Mouse (Mus musculus): Measurements from ENCODE around the gene Ginm1. TPM values are rescaled to one million over a fixed set of nuclear protein-coding genes. Genes with fewer than 3 reads are reported as not detected.

The Ginm1 gene
- polyA plus RNA-seq, 1 experiment from 2014 or later: 75.2 TPM

DNA sequence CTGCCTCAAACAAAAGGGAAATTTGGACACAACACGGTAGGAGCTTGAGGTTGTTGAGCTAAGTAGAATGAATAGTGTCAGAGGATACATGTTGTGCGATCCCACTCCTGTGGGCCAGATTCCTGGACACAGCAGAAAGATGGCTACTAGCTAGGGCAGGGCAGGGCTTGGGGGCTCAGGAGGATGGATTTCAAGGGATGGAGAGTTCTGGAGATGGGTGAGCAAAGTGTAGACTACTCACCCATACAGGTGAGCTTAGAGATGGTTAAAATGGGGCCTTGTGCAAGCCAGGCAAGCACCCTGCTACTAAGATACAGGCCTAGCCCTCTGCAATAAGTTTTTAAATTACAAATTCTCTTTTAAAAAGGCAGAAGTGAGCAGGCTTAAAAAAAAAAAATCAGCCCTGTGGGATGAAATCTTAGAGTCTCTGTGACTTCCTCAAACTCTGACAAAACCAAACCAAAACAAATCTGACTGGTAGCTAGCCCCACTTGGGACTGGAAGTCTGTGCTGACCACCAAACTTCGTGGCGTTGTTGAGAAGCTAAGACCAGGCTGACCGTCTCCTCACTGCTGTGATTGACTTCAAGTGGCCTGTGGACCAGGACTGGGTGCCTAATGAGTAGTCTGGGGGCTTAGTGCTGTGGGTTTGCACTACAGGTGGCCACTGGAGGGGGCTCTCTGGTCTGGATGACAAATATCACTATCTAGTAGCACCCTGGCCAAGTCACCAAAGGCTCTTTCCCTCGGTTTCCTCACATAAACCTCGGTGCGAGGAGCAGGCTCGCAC lies 40.9 kb upstream of the Ginm1 start:
- no peak for TF ChIP-seq CTCF (IDR thresholded peaks at IDR 0.05)
- CTCF ChIA-PET: no interaction called here
- ATAC-seq: no peak

GRCm38 (mm10) chr10:7832171-7832676 lies 39.6 kb upstream of the Ginm1 start, which contains the start of gene Zc3h12d:
Zc3h12d (plus strand) TSS chr10:7832470.
- TF ChIP-seq CTCF (IDR thresholded peaks at IDR 0.05): no peak
- in situ Hi-C loops (cut with MboI; ENCODE audit: low pct_unique_long_range_greater_than_20kb): no loop called here
- DNase-seq (ENCODE audit: low read depth, low spot score): no peak
- H3K27me3 ChIP-seq: no peaks in the 10 kb centered on the region
- no peak for ATAC-seq
- ChIA-PET POLR2A (no interaction called here), CTCF (no interaction called here)

More for the DNA sequence above, 40.9 kb upstream of the Ginm1 start:
- POLR2A ChIA-PET: no interaction called here
- no peak for DNase-seq (ENCODE audit: low read depth, low spot score)
- no peaks in the 10 kb centered on the region for H3K27me3 ChIP-seq
- in situ Hi-C loops (cut with MboI; ENCODE audit: low pct_unique_long_range_greater_than_20kb): no loop called here

- in situ Hi-C loops (cut with MboI; ENCODE audit: low pct_unique_long_range_greater_than_20kb): no loop called here
- ChIA-PET POLR2A (no interaction called here), CTCF (no interaction called here)
- TF ChIP-seq CTCF (IDR thresholded peaks at IDR 0.05): no peak
- no peaks in the 10 kb centered on the region for H3K27me3 ChIP-seq
- DNase-seq (ENCODE audit: low read depth, low spot score): no peak
- no peak for ATAC-seq
Observed at GRCm38 (mm10) chr10:7826106-7826505, 33.5 kb upstream of the Ginm1 start.

GRCm38 (mm10) chr10:7825281-7825665 lies 32.6 kb upstream of the Ginm1 start:
- CTCF ChIA-PET: no interaction called here
- ATAC-seq (no peak), DNase-seq (ENCODE audit: low read depth, low spot score) (no peak)
- in situ Hi-C loops (cut with MboI; ENCODE audit: low pct_unique_long_range_greater_than_20kb): no loop called here
- POLR2A ChIA-PET: no interaction called here
- no peaks in the 10 kb centered on the region for H3K27me3 ChIP-seq
- no peak for TF ChIP-seq CTCF (IDR thresholded peaks at IDR 0.05)

GRCm38 (mm10) chr10:7824663-7825280 lies 32.1 kb upstream of the Ginm1 start:
- POLR2A ChIA-PET: no interaction called here
- TF ChIP-seq CTCF (IDR thresholded peaks at IDR 0.05): no peak
- DNase-seq (ENCODE audit: low read depth, low spot score) (no peak), ATAC-seq (no peak)
- in situ Hi-C loops (cut with MboI; ENCODE audit: low pct_unique_long_range_greater_than_20kb): loop anchor here (25.0 kb wide), 1 partner anchor 688 kb away; the partner anchor contains the start of gene Ust
- CTCF ChIA-PET: no interaction called here
- no peaks in the 10 kb centered on the region for H3K27me3 ChIP-seq

GRCm38 (mm10) chr10:7821981-7822380 lies 29.4 kb upstream of the Ginm1 start:
- ChIA-PET CTCF (no interaction called here), POLR2A (no interaction called here)
- no peaks in the 10 kb centered on the region for H3K27me3 ChIP-seq
- no peak for TF ChIP-seq CTCF (IDR thresholded peaks at IDR 0.05)
- DNase-seq (ENCODE audit: low read depth, low spot score) (no peak), ATAC-seq (no peak)
- in situ Hi-C loops (cut with MboI; ENCODE audit: low pct_unique_long_range_greater_than_20kb): loop anchor here (25.0 kb wide), 1 partner anchor 690 kb away; the partner anchor contains the start of gene Ust

GRCm38 (mm10) chr10:7820171-7820570 lies 27.5 kb upstream of the Ginm1 start:
- DNase-seq (ENCODE audit: low read depth, low spot score): no peak
- no peaks in the 10 kb centered on the region for H3K27me3 ChIP-seq
- no peak for ATAC-seq
- in situ Hi-C loops (cut with MboI; ENCODE audit: low pct_unique_long_range_greater_than_20kb): loop anchor here (25.0 kb wide), 1 partner anchor 692 kb away; the partner anchor contains the start of gene Ust
- no peak for TF ChIP-seq CTCF (IDR thresholded peaks at IDR 0.05)
- CTCF ChIA-PET: interaction anchor here (0.9 to 1.5 kb wide), 3 partner anchors 10 to 224 kb away, joined by 3 read pairs; no protein-coding TSS in a partner anchor
- POLR2A ChIA-PET: interaction anchor here (0.6 kb wide), 2 partner anchors 11 to 152 kb away, joined by 3 to 6 read pairs; no protein-coding TSS in a partner anchor

DNA sequence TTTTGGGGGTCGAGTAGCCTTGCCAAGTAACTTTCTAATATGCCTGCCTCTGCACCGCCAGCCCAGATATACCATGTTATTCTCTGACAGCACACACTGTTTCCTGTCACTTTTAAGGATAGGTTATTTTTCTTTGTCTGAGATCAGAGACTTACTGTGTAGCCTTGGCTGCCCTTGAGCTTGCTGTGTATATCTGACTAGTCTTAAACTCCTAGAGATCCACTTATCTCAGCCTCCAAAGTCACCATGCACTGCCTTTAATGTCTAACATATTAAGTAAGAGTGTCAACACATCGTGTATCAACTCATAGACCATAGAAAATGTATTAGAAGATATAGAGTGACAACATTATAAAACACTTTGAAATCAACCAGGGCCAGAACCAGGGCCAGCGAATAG lies 27.0 kb upstream of the Ginm1 start:
- POLR2A ChIA-PET: interaction anchor here (0.6 kb wide), 1 partner anchor 152 kb away, joined by 3 read pairs; no protein-coding TSS in a partner anchor
- CTCF ChIA-PET: interaction anchor here (0.9 to 1.5 kb wide), 2 partner anchors 10 to 223 kb away, joined by 3 read pairs; no protein-coding TSS in a partner anchor
- no peaks in the 10 kb centered on the region for H3K27me3 ChIP-seq
- no peak for TF ChIP-seq CTCF (IDR thresholded peaks at IDR 0.05)
- in situ Hi-C loops (cut with MboI; ENCODE audit: low pct_unique_long_range_greater_than_20kb): loop anchor here (25.0 kb wide), 1 partner anchor 693 kb away; the partner anchor contains the start of gene Ust
- no peak for ATAC-seq
- DNase-seq (ENCODE audit: low read depth, low spot score): no peak

DNA sequence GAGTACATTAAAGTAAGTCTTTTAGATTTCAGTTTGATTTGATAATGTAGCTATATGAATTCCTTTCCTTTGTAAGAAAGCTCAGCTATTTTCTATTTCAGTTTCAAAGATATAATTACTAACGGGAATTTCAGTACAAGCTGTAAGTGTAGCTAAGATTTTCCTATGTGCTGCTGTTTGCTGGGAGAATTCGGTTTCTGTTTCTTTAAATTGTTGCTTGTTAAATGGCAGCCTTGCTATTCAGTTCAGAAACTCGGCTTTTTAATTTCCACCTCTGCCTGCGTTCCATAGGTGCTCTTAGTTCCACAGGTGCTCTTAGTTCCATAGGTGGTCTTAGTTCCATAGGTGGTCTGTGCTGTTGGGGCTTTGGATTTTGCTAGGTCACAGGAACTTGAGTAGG lies 26.5 kb upstream of the Ginm1 start:
- ChIA-PET CTCF (interaction anchor here (0.9 to 1.5 kb wide), 2 partner anchors 10 to 223 kb away, joined by 3 read pairs; no protein-coding TSS in a partner anchor), POLR2A (no interaction called here)
- H3K27me3 ChIP-seq: no peaks in the 10 kb centered on the region
- DNase-seq (ENCODE audit: low read depth, low spot score) (no peak), ATAC-seq (no peak)
- TF ChIP-seq CTCF (IDR thresholded peaks at IDR 0.05): no peak
- in situ Hi-C loops (cut with MboI; ENCODE audit: low pct_unique_long_range_greater_than_20kb): loop anchor here (25.0 kb wide), 1 partner anchor 693 kb away; the partner anchor contains the start of gene Ust

DNA sequence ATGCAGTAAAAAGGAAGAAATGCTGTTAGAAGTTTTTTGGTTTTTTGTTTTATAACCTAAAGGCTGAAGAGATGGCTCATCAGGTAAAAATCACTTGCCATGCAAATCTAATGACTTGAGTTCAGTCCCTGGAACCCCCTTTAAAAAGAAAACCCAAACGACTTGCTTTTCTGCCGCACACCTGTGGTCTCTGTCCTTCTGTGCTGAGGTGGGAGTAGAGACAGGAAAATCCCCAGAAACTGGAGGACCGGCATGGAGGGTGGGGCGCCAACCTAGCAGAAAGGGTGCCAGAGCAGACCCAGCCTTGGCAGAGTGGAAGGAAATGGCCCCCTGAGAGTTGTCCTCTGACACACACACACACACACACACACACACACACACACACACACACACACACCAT lies 26.1 kb upstream of the Ginm1 start:
- ATAC-seq (no peak), DNase-seq (ENCODE audit: low read depth, low spot score) (no peak)
- in situ Hi-C loops (cut with MboI; ENCODE audit: low pct_unique_long_range_greater_than_20kb): loop anchor here (25.0 kb wide), 1 partner anchor 694 kb away; the partner anchor contains the start of gene Ust
- no peak for TF ChIP-seq CTCF (IDR thresholded peaks at IDR 0.05)
- ChIA-PET CTCF (interaction anchor here (1.5 kb wide), 1 partner anchor 9 kb away, joined by 3 read pairs; no protein-coding TSS in a partner anchor), POLR2A (no interaction called here)
- H3K27me3 ChIP-seq: no peaks in the 10 kb centered on the region

Data from Patski (cell line).